Mouse (Mus musculus) thymus, postnatal 14 days (tissue): ENCODE results near the gene Cd200r3.

Experiments used
- DNase-seq: peaks from one replicate; pipeline ENCODE4 v3.0.0; 2021

Gene Cd200r3

DNA sequence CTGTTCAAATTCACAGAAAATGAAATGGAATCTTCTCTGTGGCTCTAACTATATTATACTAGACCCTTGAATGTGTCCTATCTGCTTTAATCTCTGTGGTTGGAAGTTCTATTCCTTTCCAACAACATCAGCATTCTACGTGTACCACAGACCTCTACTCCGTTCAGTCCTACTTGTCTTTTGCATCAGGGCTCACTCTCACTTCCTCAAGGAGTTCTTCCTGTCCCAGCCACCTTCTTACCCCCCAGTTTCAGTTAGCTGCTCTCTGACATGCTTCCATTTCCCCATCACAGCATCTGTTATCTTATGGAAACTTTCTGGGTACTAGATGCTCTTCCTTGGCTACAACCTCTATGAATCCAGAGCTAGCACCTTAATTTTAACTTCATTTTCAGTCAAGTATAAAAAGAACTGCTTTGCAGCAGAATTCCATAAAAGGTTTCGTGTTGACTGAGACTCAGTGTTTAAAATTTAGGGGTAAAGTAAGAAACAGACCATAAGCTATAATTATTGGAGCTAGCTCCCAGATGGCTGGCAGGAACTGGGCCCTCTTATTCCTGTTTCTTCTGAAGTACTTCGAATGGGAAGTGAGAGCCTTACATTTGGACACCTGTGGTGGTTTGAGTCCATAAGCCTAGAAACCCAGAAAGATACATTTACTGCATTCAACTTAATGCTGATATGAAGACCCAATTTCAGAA lies 50.0 kb downstream of the Cd200r3 start:
- DNase-seq: no peak

- no peak for DNase-seq
These were observed 50.9 kb downstream of the Cd200r3 start for GRCm38 (mm10) chr16:44994206-44994953.

- no peak for DNase-seq
These were observed 51.6 kb downstream of the Cd200r3 start for GRCm38 (mm10) chr16:44995111-44995510.

- DNase-seq: no peak
These were observed 53.2 kb downstream of the Cd200r3 start for GRCm38 (mm10) chr16:44996701-44997100.

DNA sequence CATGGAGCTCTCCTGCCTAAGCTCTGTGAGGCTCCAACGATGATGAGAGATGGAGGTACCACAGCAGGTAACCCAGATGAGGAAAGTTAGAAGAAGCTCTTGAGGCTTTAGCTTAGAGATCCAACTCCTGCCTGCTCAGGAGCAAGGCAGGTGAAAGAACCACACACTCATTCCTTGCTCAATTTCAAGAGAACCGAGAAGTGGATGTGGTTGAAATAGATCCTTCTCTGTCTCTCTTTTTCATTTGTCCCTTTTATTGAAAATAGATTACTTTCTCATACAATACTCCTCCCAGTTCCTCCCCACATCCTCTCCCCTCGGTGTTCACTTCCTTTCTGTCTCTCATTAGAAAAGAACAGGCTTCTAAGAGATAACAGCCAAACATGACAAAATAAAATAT lies 56.1 kb downstream of the Cd200r3 start:
- DNase-seq: no peak

- DNase-seq: no peak
These were observed 61.0 kb downstream of the Cd200r3 start for GRCm38 (mm10) chr16:45004443-45004842.

- no peak for DNase-seq
These were observed 61.8 kb downstream of the Cd200r3 start for GRCm38 (mm10) chr16:45005280-45005679.

DNA sequence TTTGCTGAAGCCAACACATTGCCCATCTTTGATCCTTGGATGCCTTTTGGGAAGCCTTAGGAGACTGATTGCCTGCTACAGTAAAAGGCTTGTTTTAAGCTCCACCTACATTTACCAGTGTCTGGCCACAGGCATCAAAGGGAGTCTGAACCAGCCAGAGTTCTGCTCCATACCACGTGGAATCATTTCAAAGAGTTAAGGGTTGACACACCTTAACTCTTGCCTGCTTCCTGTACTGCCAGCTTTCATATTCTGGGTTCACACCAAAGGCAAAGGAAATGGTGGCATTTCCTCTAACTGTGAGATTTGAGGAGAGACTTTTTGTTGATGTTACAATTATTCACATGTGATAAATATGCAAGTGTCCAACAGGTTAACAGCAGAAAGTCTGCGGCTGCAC lies 63.5 kb downstream of the Cd200r3 start:
- peak; percentile 31 for DNase-seq

DNA sequence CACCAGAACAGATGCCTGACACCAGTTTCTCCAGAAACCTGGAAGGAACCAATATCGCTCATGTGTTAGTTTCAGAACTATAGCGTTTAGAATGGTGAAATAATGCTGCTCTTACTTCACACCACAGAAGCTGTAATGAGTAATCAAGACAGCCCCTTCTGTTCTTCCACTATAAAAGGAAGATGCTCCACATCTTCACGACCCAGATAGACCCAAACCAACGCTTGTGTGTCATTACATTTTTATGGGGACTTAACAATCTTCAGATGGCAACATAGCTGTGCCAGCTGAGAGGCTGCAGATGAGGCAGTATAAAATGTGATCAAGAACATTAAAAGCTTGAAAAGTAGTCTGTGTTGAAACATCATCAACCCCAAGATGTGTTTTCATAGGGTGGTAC lies 64.3 kb downstream of the Cd200r3 start:
- DNase-seq: no peak

GRCm38 (mm10) chr16:45009634-45010033 lies 66.2 kb downstream of the Cd200r3 start:
- no peak for DNase-seq

DNA sequence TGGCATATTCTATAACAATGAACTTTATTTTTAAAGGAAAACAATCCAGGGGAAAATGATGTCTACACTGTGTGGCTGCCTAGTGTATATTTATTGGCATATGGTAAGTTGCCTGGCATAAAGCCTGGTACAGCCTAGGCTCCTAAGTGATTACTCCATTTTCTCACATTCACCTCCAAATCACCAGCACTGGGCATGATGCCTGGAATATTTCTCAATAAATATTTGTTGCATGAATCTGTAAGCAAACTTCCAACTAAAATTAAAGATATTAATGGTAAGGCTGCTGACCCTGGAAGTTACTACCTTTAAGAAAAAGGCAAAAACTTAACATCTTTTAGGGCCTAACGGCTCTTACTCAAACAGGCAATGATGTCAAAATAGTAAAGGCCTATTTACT lies 72.1 kb downstream of the Cd200r3 start:
- no peak for DNase-seq

- DNase-seq: peak; percentile 15
These were observed 73.0 kb downstream of the Cd200r3 start for GRCm38 (mm10) chr16:45016488-45016887.

- no peak for DNase-seq
These were observed 75.4 kb downstream of the Cd200r3 start for GRCm38 (mm10) chr16:45018868-45019267.

GRCm38 (mm10) chr16:45020055-45020454 lies 76.6 kb downstream of the Cd200r3 start:
- DNase-seq: no peak

DNA sequence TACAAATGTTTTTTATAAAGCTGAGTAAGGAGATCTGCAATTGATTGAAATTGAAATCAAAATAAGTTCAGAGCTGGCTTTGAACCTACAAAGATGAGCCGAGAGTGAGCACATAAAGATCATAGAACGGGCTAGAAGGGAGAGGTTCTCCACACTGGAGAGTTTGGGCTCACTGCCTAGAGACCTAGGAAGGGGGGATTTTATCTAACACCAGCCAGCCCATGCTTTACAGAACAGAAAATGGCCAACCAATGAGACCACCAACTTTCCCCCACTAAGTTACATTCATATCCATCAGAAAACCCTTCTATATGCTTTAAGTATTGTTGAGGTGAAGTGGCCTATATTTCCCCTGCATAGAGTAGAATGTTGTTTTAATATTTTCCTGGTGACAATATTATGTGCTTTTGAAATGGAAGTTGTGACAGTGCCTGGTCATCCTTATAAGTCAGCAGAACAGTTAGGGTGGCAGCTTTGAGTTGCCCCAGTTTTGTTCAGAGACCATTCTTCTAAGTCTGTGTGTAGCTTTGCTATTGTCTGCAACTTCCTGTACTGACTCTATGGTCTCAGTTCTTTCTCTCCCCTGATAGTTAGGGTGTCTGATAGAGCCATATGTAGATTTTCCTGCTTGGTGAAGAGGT lies 77.3 kb downstream of the Cd200r3 start:
- no peak for DNase-seq

- DNase-seq: no peak
These were observed 78.0 kb downstream of the Cd200r3 start for GRCm38 (mm10) chr16:45021443-45021842.

DNA sequence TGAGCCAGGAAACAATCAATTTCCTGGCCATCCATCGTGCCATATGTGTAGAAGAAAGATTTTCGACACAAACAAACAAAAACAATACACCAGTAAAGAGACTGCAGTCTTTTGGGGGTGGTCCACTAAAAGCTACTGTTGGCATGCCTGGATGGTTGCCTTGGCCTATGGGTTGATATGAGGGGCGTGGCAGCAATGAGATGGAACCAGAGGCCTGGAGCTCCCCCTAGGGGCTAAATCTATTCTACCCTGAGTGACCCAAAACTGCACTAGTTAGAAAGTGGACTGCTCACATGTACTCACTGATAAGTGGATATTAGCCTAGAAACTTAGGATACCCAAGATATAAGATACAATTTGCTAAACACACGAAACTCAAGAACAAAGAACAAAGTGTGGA lies 80.4 kb downstream of the Cd200r3 start:
- DNase-seq: peak; percentile 84

- DNase-seq: peak; percentile 66
These were observed 81.8 kb downstream of the Cd200r3 start for GRCm38 (mm10) chr16:45025321-45025720.

DNA sequence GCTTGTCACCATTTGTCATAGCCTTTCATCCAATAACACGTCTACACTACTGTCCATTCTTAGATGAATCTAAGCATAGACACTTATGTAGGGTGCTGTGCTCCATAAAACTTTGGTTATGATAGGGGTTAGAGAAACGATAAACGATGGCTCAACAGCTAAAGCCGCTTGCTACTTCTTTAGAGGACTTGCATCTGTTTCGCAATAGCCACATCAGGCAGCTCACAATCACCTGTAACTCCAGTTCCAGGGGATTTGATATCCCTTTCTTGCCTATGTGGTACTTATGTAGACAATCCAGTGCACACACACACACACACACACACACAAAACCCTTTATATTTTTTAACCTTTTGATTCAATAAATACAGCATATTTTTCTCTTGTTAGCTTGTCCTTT lies 85.6 kb downstream of the Cd200r3 start:
- DNase-seq: no peak

DNA sequence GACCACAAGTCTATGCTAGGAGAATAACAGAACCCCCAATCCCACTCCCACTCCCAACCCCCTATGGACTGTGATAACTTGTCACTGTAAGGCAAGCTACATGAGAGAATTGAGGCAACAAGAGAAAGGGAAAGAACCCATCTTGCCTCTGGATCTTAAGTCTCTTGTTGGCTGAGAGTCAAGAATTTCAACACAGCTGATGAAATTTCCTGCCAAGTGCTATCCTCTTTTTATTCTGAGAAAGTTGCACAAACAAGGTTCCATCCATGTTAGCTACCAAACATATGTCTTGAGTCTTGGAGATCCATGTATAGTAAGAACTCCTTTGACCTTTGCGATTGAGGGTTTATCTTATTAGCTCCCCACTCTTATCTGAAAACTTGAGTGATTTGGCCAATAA lies 86.0 kb downstream of the Cd200r3 start:
- no peak for DNase-seq

DNA sequence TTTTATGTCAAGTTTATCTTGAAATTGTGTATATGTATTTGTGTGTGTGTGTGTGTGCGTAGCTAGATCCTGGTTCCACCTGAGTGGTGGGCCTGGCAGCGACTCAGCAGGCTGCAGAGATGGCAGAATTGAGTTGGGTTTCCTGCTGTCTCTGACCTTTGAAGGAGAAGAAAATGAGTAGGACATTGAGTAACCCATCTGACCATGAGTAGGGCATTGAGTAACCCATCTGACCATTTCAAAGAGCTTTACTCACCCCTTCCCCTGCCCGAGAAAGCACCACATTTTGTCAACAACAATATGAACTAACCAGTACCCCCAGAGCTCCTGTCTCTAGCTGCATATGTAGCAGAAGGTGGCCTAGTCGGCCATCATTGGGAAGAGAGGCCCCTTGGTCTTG lies 86.6 kb downstream of the Cd200r3 start:
- DNase-seq: no peak

DNA sequence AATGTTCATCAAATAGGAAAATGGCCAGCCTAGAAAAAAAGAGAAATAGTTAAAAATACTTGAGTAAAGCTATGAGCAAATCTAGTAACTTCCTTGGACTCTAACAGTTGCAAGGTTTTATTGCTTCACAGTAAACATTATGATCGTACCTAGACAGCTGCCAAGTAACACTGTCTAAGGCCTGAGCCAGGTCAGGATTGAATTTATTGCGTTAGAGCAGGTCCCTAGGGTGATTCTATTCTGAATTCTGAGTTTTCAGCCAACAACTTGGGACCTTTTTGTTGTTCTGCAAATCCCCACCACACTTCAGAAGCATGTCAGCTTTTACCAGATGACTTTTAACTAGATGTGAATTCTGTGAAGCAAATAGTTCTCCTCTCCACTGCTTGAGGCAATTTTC lies 87.3 kb downstream of the Cd200r3 start:
- DNase-seq: no peak
